Mouse (Mus musculus): ENCODE results near the gene Psmb3.
"Not testable (repeated sequence)": the region's sequence is repeated elsewhere in the genome, so short reads cannot be mapped to it uniquely, and the experiment has no call there.

Psmb3 gene

DNA sequence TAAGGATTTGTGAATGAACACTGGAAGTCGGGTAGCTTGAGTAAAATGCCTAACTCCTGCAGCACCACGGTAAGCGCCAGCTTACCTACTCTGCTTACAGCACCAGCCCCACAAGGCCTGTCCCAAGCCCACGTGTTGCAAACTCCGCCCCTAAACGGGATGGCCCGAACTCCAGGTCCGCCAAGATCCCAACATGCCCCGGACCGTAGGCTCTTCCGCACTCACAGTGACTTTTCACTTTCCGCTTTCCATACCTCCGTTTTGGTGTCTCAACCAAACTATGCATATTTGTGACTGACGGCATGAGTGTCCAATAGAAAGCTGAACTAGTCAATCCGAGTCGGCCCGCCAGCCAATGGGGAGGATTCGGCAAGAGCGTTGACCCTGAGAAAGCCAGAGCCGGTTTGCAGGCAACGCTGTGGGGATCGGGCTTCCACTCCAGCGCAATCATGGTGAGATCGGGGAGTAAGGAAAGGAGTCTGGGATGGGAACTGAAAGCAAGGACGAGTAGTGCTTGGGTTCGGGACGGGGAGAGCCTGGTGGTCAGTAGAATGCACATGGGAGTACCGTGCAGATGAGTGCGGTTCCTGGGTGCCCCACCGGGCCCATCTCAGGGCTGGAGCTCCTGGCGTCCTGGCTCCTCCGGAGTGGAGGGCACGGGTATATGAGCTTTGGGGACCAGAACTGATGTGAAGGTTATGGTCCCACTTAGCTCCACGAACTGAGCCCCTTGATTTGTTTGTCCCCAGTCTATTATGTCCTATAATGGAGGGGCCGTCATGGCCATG, at the start of gene Psmb3:
TSS of gene Psmb3 (plus strand) at position 361 of the 788 bp plus-strand sequence.
- DNase-seq: peak; percentile 100

DNA sequence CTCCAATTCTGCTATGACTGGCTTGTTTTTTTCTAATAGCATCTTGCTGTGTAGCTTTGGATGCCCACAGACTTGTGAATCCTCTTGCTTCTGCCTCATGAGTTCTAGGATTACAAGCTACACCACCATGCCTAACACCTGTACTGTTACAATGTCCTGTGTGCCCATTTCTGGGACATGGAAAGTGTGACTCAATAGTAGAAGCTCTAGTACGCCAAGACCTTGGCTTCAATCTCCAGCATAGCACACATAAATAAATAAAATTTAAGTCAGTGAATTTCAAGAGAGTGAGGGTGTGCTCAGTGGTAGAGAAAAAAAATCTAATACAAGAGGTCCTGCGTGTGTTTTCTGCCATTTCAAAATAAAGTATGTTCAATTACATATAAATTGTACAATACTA, 49.0 kb upstream of the Psmb3 start:
- DNase-seq: no peak

DNA sequence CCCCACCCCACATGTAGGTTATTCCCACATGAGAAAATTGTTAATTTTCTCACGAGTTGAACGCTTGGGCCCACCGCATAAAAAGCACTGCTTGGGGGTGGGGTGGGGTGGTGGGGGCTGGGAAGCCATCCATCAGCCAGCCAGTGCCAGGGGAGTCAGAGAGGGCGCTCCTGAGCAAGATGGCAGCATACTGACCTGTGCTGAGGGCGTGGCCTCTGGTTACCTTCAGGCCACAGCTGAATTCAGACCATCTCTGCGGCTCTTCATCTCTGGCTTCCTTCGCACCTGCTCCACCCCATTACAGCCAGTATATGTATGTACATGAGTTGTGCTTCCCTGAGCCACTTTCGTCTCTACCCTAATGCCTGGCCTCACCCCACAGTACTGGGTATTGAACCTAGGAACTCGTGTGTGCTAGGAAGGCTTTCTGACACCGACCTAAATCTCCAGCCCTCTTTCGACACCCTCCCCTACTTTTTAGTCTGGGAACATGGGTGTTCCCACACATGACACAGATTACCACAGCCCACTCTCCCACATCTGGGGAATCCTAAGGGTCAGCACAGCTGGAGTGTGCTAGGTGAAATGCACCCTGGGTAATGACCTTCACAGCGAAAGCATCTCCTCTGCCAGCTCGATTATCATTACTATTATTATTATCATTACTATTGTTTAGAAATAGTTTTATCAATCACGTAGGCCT, 46.8 kb upstream of the Psmb3 start:
- peak; percentile 24 to 46 for DNase-seq

DNA sequence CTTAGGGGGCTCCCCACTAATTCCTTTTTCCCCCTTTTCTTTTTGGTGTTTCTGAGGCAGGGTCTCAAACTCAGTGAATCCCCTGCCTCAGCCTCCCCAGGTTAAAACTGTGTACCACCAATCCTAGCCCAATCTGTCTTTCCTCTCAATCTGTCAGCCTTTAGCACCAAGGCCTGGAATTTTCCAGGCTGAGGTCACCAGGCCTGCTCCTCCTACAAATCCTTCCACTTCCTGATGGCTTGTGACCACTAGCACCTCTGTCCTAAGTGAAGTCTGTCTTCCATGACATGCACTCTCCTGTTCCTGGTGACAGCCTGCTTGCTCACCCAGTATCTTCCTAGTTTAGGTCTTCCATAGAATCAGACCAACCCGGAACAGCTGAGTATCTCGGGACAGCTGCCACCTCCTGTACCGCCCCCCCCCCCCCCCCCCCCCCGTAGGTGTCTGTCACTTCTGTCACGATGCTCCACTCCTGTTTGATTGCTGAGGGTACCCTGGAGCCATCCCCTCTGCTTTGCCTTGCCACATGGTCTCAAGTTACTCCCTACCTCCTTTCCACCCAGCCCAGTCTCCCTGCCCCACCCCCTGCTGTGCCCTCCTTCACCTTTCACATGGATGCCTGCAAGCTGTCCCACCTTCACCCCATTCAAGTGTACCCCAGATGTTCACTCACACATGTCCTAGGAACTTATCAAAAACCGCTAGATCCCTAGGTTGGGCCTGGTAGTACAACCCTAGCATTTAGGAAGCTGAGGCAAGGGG, 45.8 kb upstream of the Psmb3 start:
- no peak for DNase-seq

DNA sequence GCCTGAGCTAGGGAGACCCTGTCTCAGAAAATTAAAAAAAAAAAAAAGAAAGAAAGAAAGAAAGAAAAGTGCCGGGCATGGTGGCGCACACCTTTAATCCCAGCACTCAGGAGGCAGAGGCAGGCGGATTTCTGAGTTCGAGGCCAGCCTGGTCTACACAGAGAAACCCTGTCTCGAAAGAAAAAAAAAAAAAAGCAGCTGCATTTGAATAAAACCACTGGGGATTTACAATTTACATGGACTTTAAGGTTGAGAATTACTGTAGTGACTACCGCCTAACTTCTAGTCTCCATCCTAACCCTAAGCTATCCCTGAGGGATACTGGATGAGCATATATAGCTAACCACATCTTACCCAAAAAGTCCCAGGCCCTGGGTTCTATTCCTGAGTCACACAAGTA, 45.2 kb upstream of the Psmb3 start:
- not testable (repeated sequence) for DNase-seq

DNA sequence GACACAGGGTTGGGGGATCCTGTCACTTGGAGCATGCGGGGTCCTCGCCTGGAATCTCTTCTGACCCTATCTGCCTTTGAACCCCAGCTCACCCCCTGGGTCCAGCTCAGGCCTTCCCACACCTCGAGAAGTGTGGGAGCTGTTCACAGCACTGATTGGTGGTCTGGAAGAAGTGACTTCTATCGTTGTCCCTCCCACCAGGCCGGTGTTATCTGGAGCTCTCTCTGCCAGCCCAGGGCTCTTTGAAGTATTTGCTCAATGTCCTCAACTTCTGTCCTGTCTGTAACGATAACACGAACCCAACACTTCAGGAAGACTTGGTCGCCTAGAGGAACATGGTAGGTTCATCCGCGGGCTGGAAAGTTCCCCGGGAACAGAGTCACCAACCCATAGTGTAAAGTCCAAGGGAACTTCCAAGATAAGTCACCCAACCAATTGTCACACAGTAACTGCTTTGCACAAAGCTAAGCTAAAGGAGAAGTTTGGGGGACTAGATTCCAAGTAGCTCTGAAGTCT, 44.4 kb upstream of the Psmb3 start:
- no peak for DNase-seq

DNA sequence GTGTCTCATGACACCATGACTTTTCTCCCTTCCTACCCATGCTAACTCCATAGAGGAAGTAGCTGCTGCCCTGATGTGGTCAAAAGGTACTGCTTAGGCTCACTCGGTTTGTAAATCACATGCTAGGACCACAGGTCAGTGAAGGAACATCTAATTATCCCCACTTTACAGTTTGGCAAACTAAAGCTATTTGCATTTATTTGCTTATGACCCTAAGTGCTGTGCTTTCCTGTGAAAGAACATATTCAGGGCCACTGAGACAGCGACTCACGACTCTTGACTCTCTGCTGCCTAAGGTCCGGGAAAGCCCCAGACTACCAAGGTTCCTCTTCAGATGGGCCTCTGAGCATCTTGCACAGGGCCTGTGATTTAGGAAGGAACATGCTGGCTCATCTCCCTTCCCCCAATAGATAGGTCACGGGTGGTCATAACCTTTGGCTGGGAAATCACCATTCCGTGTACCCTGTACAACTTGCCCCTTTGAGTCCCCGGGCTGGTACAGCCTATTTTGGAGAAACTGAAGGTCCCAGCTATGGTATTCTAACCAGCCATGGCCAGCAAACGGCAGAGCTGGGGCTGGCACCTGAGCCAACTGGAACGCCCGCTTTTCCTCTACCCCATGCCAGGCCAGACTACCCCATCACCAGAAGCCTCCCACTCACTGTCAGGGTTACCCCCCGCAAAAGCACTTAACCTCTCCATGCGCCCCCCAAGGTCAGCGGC, 43.8 kb upstream of the Psmb3 start:
- peak; percentile 12 to 28 for DNase-seq

DNA sequence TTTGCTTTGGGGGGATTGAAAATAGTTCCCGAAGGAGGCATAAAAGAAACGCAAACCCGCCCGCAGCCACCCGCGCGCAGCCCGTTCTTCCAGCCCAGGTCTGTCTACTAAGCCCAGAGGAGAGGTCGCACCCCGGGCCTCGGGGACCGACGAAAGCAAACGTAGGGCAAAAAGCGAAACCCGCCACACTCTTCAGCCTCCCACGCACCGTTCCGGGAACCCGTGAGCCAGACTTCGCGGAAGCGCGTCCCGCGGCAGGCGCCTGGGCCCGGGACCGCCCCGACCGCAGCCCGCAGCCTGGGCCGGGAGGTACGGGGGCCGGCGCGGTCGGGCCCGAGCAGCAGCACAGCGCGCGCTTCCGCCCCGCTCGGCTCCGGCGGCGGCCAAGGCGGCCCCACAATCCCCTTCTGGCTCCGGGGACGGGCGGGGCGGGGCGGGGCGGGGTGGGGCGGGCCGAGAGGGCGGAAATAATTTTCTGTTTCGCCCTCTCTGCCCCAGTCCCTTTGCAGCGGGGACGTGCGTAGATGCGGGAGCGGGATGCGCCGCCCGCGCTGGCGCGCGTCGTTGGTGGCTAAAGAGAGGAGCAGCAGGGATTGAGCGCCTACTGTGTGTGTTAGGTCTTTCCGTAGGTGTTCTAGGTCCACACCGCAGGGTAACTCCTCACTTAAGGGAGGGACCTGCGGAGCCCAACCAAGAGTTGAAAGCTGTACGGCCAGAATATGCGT, 43.0 kb upstream of the Psmb3 start:
- peak; percentile 69 to 92 for DNase-seq

DNA sequence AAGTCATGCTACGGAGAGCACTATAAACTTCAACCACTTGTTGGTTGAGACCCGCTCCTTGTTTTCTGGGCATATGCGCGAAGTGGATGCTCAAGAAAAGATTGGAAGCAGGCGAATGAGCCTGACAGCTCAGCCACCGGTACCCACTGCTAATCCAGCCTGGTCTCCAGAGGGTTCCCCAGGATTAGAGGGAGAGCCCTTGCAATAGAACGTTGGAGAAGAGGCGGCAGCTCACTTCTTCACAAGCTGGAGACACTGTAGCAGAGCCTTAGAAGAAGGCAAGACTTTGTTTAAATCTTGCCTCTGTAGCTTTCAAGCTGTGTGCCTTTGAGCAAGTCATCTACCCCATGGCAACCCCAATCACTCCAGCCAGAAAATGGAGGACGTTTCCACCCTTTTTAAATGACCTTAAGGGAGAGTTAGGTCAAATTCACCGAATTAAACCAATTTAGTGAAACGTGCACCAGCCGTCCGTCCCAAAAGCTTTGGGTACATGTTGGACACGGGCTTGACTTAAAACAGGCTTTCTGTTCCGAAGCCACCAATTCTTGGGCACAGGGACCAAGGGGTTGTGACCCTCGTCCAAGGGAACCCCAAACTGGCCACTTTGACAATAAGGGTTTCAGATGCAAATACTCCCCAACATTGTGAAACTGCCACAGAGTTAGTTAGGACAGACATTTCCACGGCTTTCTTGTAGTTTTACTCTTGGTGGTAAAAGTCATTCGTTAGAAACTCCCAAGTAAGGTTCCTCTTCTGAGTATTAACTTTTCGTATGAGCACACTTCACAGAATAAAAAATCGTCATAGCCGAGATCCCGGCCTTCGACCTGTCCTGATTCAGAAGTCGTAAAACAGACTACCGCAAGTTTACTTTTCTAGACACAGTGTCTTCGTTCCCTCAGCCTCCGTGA, 42.2 kb upstream of the Psmb3 start:
- peak in 1 of 2 experiments; percentile 33 for DNase-seq

DNA sequence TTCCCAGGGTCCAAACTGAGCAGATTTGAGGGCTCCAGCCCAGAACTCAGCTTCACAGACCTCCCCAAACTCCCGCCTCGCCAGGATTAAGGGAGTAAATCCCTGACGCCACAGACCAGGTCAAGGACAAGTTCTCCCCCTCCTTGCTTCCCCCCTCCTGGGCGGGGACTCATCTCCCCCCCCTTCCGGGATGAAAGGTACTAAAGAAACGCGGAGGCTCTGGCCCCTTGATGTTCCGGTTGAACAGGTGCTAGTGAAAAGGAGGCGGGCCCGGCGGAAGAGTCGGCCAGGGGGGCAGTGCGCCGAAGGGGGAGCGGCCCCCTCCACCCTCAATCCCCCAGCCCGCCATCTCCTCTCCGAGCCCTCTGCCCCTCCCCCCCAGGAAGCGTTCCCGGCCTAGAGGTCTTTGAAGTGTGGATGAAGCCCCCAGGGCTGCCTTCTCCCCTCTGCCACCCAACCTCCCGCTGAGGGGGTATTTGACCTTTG, 41.5 kb upstream of the Psmb3 start:
- peak; percentile 83 to 95 for DNase-seq

DNA sequence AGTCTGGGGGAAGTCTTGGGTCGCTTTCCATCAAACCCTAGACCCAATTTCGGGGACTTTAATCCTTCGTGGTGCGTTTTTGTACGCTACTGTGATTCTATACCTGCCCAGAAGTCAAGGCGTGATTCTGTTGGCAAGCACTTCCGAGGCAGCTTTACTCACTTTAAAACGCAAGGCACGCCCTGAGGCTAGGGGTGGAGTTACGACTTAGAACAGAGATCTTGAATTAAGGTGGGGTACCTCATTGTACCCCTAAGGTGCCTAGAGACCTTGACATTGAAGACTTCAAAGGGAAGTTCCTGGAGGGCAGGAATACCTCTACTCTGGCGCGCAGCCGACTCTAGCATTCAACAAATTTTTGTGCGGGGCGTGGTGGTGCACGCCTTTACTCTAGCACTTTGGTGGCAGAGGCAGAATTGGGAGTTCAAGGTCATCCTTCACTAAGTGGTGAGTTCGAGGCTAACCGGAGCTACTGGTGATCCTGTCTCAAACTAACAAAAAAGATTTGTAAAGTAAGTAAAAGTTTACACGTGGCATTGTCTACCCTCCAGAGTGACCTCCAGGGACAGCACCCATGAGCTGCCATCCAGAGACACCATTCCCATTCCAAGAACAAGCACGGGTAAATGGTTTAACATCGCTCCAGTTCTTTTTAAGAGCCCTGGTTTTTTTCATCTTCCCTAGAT, 40.8 kb upstream of the Psmb3 start:
- DNase-seq: peak; percentile 77 to 84

DNA sequence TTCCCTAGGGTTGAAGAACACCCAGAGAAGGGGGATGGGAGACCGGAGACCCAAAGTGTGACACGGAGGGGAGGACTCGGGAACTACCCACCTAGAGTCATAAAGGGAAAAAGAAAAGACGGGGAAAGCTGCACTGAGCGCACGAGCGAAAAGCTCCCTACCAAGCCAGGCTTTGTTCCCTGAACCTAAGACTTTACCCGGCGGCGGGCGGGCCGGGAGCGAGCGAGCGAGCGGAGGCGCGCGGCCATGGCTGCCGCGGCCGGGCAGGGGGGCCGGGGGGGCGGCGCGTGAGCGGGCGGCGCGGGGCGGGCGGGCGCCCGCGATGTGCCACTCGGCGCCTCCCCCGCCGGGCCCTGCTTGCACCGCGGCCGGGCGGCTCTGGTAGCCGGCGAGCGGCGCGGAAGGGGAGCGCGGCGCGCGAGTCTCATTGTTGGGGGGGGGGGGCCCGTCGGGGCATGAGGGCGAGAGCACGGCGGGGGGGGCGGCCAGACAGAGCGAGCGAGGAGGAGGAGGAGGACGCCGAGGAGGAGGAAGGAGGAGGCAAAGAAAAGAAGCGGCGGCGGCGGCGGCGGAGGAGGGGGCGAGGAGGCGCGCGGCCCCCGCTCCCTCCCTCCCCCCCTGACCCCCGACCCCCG, 40.2 kb upstream of the Psmb3 start, which contains the start of gene Mllt6:
TSS of gene Mllt6 (plus strand) at position 522 of the 635 bp plus-strand sequence.
- DNase-seq: peak; percentile 85 to 93

DNA sequence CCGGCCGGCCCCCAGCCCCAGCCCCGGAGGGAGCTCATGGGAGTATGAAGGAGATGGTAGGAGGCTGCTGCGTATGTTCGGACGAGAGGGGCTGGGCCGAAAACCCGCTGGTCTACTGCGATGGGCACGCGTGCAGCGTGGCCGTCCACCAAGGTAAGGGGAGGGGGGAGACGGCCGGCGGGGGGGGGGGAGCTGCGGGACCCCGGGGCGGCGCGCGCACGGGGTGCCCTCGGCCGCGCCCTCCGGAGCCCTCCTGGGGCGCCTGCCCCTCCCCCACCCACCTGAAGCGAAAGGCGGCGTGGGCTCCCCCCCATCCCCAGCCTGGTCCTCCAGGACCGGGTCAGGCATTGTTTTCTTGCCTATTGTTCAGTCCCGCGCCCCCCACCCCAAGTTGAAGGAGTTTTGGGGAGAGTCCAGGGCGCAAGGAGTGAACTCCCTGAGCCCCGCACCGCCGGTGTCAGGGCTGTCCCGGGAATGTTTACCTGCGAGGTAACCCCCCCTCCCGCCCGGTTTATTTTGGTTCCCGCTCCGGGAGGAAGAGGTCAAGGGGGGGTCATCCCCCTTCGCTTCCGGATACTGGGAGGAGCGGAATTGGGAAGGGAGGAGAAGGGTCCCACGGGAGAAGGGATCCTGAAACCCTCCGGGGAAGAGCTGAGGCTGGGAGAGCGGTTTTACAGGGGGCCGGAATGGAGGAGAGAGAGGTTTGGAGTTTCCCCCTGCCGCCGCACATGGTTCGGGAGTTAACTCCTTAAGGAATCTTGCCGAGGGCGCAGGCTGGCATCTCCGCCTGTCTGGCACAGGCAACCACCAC, 39.5 kb upstream of the Psmb3 start:
- peak; percentile 72 to 78 for DNase-seq

DNA sequence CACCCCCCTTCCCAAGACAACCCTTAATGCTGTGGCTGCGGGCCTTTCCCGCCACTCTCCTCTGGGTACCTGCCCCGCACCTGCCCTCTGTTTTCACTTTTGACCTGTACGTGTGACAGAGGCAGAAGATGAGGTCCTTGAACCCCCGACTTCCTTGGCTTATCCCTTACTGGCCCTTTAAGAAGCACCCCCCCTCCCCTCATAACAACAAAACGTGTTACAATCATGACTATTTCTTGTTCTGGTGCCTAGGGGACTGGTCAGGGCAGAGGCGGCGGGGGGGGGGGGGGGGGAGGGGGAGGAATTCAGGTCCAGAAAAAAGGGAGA, 38.9 kb upstream of the Psmb3 start:
- no peak for DNase-seq

DNA sequence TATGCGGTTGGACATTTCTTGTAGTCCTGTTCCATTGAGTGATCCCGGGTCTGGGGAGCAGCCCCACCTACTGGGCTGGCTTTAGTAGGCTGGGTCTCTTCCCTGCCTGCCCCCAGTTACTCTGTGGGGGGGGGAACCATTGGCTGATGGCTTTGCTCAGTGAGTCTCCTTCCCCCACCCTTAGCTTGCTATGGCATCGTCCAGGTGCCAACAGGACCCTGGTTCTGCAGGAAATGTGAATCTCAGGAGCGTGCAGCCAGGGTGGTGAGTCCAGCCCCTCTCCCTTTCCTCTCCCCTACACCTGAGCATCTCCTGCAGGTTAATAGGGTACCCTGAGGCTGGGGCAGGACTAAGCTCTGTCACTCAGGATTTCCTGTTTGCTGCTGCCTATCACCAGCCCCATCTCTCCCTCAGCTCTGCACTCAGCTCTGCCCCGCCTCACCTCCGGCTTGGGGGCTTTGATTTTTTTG, 38.4 kb upstream of the Psmb3 start:
- peak in 1 of 2 experiments; percentile 35 for DNase-seq

DNA sequence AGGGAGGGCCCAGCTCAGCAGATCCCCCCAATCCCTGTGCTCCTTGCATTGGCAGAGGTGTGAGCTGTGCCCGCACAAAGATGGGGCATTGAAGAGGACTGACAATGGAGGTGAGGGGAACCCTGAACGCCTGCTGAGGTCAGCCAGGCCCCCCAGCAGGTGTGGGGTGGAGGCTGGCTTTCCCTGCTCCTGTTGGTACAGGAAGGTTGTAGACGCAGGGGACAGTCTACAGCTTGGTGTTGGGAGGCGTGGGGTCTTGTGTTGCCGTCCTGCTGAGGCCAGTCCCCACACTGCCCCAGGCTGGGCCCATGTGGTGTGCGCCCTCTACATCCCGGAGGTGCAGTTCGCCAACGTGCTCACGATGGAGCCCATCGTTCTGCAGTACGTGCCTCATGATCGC, 37.8 kb upstream of the Psmb3 start:
- DNase-seq: peak in 1 of 2 experiments; percentile 36

DNA sequence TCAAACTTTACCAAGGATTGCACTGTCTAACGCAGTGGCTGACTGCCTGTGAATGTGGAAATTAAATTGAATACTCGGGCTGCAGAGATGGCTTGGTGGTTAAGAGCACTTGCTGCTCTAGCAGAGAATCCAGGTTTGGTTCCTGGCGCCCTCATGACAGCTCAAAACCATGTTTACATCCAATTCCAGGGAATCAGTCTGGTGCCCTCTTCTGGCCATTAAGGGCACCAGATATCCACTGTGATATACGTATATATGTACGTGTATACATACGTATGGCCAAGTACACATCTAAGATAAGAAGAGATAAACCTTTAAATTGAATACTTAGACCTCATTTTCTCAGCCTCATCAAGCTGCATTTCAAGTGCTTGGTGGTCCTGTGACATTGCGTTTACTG, 37.0 kb upstream of the Psmb3 start:
- no peak for DNase-seq

DNA sequence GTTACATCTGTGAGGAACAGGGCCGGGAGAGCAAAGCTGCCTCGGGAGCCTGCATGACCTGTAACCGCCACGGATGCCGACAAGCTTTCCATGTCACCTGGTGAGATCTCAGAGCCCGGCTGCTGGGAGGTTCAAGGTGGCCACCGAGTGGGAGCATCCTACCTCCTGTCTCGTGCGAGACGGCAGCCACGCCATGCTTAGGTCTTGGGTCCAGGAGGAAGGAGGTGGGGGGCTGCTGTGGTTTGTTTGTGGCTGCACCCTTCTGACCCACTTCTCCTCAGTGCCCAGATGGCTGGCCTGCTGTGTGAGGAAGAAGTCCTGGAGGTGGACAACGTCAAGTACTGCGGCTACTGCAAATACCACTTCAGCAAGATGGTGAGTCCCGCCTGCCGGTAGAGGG, 36.4 kb upstream of the Psmb3 start:
- DNase-seq: peak in 1 of 2 experiments; percentile 31
